ENCODE assay signal across 23 mouse cellular contexts in the genomic region with DNA sequence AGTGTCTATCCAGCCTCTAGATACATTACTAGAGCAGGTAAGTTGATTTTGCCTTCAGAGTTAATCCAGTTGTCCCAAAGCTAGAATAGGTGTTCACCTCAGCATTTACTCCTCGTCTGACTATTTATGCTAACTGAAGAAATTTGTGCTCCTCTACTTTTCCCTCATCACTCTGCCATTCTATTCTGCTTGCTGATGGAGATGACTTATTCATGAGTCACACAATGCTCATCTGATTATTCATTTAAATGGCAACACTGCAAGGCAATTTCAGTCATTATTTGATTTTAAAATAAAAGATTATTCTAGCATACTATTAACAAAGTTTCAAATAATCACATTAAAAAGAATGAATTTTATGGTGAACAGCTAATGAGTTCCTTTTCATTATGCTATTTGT.
DNase-seq lines count a peak whose midpoint lies in the region; ATAC-seq and TF ChIP-seq lines count a peak whose summit lies in the region.
"Had no signal": no experiment of that assay in that cellular context is flagged by ENCODE, and none has a peak within 500 bp of the region (broad histone marks: within the 10 kb centered on the region; RNA-seq: fewer than 3 reads in every experiment).

No protein-coding gene starts in this region.

- H3K27ac ChIP-seq in forebrain, embryonic 14.5 days (ENCODE audit: low read depth, low read length) = no peak overlapping the region
- H3K27ac ChIP-seq in forebrain, embryonic 11.5 days (ENCODE audit: low read depth, low read length) = no peak overlapping the region
- H3K27ac ChIP-seq in forebrain, postnatal 0 days (ENCODE audit: low read depth, low read length) = no peak overlapping the region
- H3K27ac ChIP-seq: heart, embryonic 15.5 days; hindbrain, embryonic 10.5 days; hindbrain, embryonic 13.5 days; intestine, embryonic 15.5 days had no signal

- peak; percentile 44 for DNase-seq in forebrain, embryonic 14.5 days (ENCODE audit: low spot score)
- no peak for DNase-seq in forebrain, embryonic 11.5 days (ENCODE audit: low spot score)
- peak; percentile 4 for DNase-seq in 3T3-L1 (ENCODE audit: low read depth, low spot score)
- DNase-seq in brain, adult 2 months (ENCODE audit: low read depth, low spot score) = peak; percentile 33
- DNase-seq in forebrain, postnatal 0 days = no peak
- no peak for DNase-seq in adrenal gland, adult 2 months
- no peak for DNase-seq in thymus, postnatal 10 days (ENCODE audit: low spot score in 2 of 2)
- DNase-seq: adrenal gland, postnatal 14 days; cerebellum, adult 18-20 months; cerebellum, adult 9-10 months; cerebellum, postnatal 14 days; gastrocnemius, postnatal 25 days; heart, adult 18-20 months; heart, postnatal 10 days; heart, postnatal 36 days; kidney, adult 11 months had no signal

- 69% methylated on average over 1 of the region's 1 CpGs for WGBS in forebrain, embryonic 14.5 days
- 78% methylated on average over 1 of the region's 1 CpGs for WGBS in forebrain, embryonic 11.5 days
- WGBS in forebrain, postnatal 0 days = 41% methylated on average over 1 of the region's 1 CpGs

- no peaks in the 10 kb centered on the region for H3K4me1 ChIP-seq in forebrain, embryonic 14.5 days (ENCODE audit: control insufficient read depth, insufficient read depth, low read length)
- no peaks in the 10 kb centered on the region for H3K4me1 ChIP-seq in forebrain, embryonic 11.5 days (replicated peaks; ENCODE audit: control insufficient read depth, insufficient read depth, low read length)
- H3K4me1 ChIP-seq in forebrain, postnatal 0 days (ENCODE audit: insufficient read depth) = no peaks in the 10 kb centered on the region
- H3K4me1 ChIP-seq: heart, embryonic 12.5 days; heart, embryonic 15.5 days; hindbrain, embryonic 10.5 days; hindbrain, embryonic 13.5 days; intestine, embryonic 15.5 days had no signal

- H3K9ac ChIP-seq in forebrain, embryonic 14.5 days (ENCODE audit: low read length) = no peak overlapping the region
- no peak overlapping the region for H3K9ac ChIP-seq in forebrain, embryonic 11.5 days (ENCODE audit: low read length)
- H3K9ac ChIP-seq in forebrain, postnatal 0 days = no peak overlapping the region
- H3K9ac ChIP-seq: heart, embryonic 12.5 days; heart, embryonic 15.5 days; hindbrain, embryonic 13.5 days; intestine, embryonic 15.5 days had no signal

- no peaks in the 10 kb centered on the region for H3K36me3 ChIP-seq in forebrain, embryonic 14.5 days (ENCODE audit: control insufficient read depth, insufficient read depth, low read length)
- no peaks in the 10 kb centered on the region for H3K36me3 ChIP-seq in forebrain, embryonic 11.5 days (ENCODE audit: control insufficient read depth, insufficient read depth, low read length)
- no peaks in the 10 kb centered on the region for H3K36me3 ChIP-seq in forebrain, postnatal 0 days (ENCODE audit: insufficient read depth)
- H3K36me3 ChIP-seq: heart, embryonic 12.5 days; heart, embryonic 15.5 days; hindbrain, embryonic 10.5 days; hindbrain, embryonic 13.5 days; intestine, embryonic 15.5 days had no signal

- H3K27me3 ChIP-seq in forebrain, embryonic 14.5 days (replicated peaks; ENCODE audit: control insufficient read depth, insufficient read depth, low read length) = no peaks in the 10 kb centered on the region
- no peaks in the 10 kb centered on the region for H3K27me3 ChIP-seq in forebrain, embryonic 11.5 days (ENCODE audit: control insufficient read depth, insufficient read depth, low read length)
- H3K27me3 ChIP-seq in forebrain, postnatal 0 days (ENCODE audit: insufficient read depth, low read length) = no peaks in the 10 kb centered on the region
- H3K27me3 ChIP-seq: heart, embryonic 12.5 days; heart, embryonic 15.5 days; hindbrain, embryonic 13.5 days; intestine, embryonic 15.5 days had no signal

- no peak overlapping the region for H3K4me2 ChIP-seq in forebrain, embryonic 14.5 days (ENCODE audit: low read length)
- H3K4me2 ChIP-seq in forebrain, embryonic 11.5 days (ENCODE audit: low read depth, low read length, severe bottlenecking) = no peak overlapping the region
- no peak overlapping the region for H3K4me2 ChIP-seq in forebrain, postnatal 0 days (ENCODE audit: low read depth)
- H3K4me2 ChIP-seq: heart, embryonic 12.5 days; heart, embryonic 15.5 days; hindbrain, embryonic 13.5 days; intestine, embryonic 15.5 days had no signal

- ATAC-seq in forebrain, embryonic 14.5 days = 0 out of 2 replicates have a peak, but pooled peaks have one; percentile 15
- no peak for ATAC-seq in forebrain, embryonic 11.5 days (replicated peaks; ENCODE audit: low FRiP score)
- ATAC-seq in forebrain, postnatal 0 days = peak; percentile 29; the same call in 1 of the 2 replicates
- ATAC-seq: CD4-positive, CD25-positive, alpha-beta regulatory T cell, adult 4 months; hindbrain, embryonic 16.5 days; intestine, embryonic 15.5 days had no signal

- TF ChIP-seq CTCF in forebrain, postnatal 0 days (IDR thresholded peaks at IDR 0.05; ENCODE audit: low read depth) = no peak

- H3K9me3 ChIP-seq in forebrain, embryonic 14.5 days (replicated peaks; ENCODE audit: control insufficient read depth, low read length) = no peaks in the 10 kb centered on the region
- H3K9me3 ChIP-seq in forebrain, embryonic 11.5 days (ENCODE audit: control insufficient read depth, low read length) = no peaks in the 10 kb centered on the region
- no peaks in the 10 kb centered on the region for H3K9me3 ChIP-seq in forebrain, postnatal 0 days (ENCODE audit: low read length)
- H3K9me3 ChIP-seq: heart, embryonic 12.5 days; heart, embryonic 15.5 days; hindbrain, embryonic 10.5 days; hindbrain, embryonic 13.5 days; intestine, embryonic 15.5 days had no signal

- H3K4me3 ChIP-seq in forebrain, embryonic 14.5 days (ENCODE audit: low read depth, low read length) = no peak overlapping the region
- H3K4me3 ChIP-seq in forebrain, embryonic 11.5 days (ENCODE audit: low read depth, low read length) = no peak overlapping the region
- no peak overlapping the region for H3K4me3 ChIP-seq in forebrain, postnatal 0 days (ENCODE audit: low read depth, low read length)
- H3K4me3 ChIP-seq: heart, embryonic 12.5 days; heart, embryonic 15.5 days; hindbrain, embryonic 10.5 days; hindbrain, embryonic 13.5 days; intestine, embryonic 15.5 days had no signal

Comparison
In these comparisons a context has a peak if more than half of its experiments do, and no peak if none do; other contexts are left out.
1. DNase-seq: peak in forebrain, embryonic 14.5 days (single experiment), 3T3-L1 (single experiment) and brain, adult 2 months (single experiment); none in forebrain, embryonic 11.5 days (single experiment), forebrain, postnatal 0 days (single experiment), adrenal gland, adult 2 months (single experiment) and thymus, postnatal 10 days (0 of 2).